Mouse (Mus musculus) erythroblast, embryonic 14.5 days (primary cell): Measurements from ENCODE around the gene Hdac5. TPM values are rescaled to one million over a fixed set of nuclear protein-coding genes. Genes with fewer than 3 reads are reported as not detected.
A peak's percentile ranks its signal among the peaks of the same experiment; 100 is the strongest.

Experiments
- H3K27me3 ChIP-seq: 2 replicates; pipeline ENCODE4 v1.6.1; 2012; ENCODE audit warnings: inconsistent platforms; ENCODE audit not compliant: control insufficient read depth
- H3K36me3 ChIP-seq: 2 replicates; pipeline ENCODE4 v1.6.1; 2012; ENCODE audit warnings: mild to moderate bottlenecking, inconsistent platforms; ENCODE audit not compliant: control insufficient read depth
- H3K4me1 ChIP-seq: 2 replicates; pipeline ENCODE4 v1.6.1; 2012; ENCODE audit warnings: inconsistent platforms; ENCODE audit not compliant: control insufficient read depth
- H3K4me3 ChIP-seq: replicated peaks from 2 replicates; pipeline ENCODE3; 2012; ENCODE audit warnings: moderate library complexity, mild to moderate bottlenecking, inconsistent platforms
- H3K9me3 ChIP-seq: 2 replicates; pipeline ENCODE4 v1.6.1; 2012; ENCODE audit warnings: low read length, inconsistent platforms, mixed read lengths; ENCODE audit not compliant: control insufficient read depth
- GATA1 ChIP-seq: IDR thresholded peaks from 2 replicates; pipeline ENCODE4 v1.6.1; 2012; ENCODE audit warnings: low read length, inconsistent platforms, mixed read lengths
- TAL1 ChIP-seq: IDR thresholded peaks from 3 replicates; pipeline ENCODE4 v1.6.1; 2012; ENCODE audit warnings: low read length, inconsistent platforms, mixed read lengths
- polyA plus RNA-seq: library from polyadenylated mRNA; stranded (reverse); fragments of >175 nt; gene quantifications from 2 replicates; pipeline ENCODE4 v1.2.3, GENCODE M21; 2012

The Hdac5 gene
- polyA plus RNA-seq, 1 experiment: 4.3 TPM

DNA sequence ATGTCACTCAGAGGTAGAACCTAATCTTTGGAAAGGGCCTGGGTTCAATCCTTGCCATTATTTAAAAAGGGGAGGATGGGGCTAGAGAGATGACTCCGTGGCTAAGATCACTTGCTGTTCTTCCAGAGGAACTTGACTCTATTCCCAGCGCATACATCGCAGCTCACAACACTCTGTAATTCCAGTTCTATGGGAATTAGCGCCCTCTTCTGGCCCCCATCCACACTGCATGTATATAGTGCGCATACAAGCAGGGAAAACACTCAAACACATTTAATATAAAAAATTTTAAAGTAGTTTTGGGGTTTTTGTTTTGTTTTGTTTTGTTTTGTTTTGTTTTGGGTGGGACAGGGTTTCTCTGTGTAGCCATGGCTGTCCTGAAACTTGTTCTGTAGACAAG is 11.9 kb upstream of the Hdac5 start:
- no peak overlapping the region for H3K4me3 ChIP-seq
- H3K27me3 ChIP-seq: peaks cover 23% of the 10 kb centered on the region
- TF ChIP-seq GATA1 (no peak), TAL1 (no peak)
- no peaks in the 10 kb centered on the region for H3K36me3 ChIP-seq
- H3K4me1 ChIP-seq: peaks cover 7% of the 10 kb centered on the region
- H3K9me3 ChIP-seq: peaks cover 2% of the 10 kb centered on the region; the same call in 1 of the 2 replicates

DNA sequence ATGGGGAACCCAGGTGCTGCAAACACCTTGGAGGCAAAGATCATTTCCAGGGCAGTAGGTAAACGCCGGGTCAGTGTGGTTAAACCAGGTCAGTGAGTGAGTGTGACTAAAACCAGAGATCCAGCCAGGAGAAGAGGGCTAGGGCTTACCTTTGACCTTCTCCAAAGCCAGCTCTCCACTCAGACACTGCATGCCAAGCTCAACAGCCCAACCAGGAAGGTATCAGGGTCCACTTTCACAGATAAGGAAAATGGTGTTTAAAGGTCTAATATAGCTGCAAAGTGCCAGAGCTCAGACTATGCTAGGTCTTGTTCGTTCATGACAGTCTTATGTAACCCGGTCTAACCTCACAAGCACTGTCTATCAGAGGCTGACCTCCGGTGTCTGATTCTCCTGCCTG is 11.3 kb upstream of the Hdac5 start:
- Histone ChIP-seq H3K9me3 (peaks cover 2% of the 10 kb centered on the region; the same call in 1 of the 2 replicates), H3K4me1 (peaks cover 7% of the 10 kb centered on the region), H3K36me3 (no peaks in the 10 kb centered on the region), H3K27me3 (peaks cover 20% of the 10 kb centered on the region), H3K4me3 (no peak overlapping the region)
- no peak for TF ChIP-seq GATA1
- no peak for TF ChIP-seq TAL1

DNA sequence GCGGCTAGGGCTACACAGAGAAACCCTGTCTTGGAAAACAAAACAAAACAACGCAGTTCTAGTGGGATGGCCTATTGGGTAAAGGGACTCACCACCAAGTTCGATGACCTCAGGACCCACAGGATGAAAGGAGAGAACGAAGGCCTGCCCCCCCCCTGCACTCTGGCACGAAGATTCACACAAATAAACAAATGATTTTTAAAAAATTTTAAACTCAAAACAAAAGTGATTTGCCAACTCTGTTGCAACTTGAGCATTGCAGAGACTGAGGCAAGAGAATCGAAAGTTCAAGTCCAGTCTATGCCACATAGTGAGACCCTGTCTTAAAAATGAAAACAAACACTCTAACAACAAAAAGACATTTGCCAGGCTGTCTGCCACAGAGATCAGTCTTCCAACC is 10.7 kb upstream of the Hdac5 start:
- Histone ChIP-seq H3K36me3 (no peaks in the 10 kb centered on the region), H3K4me3 (no peak overlapping the region), H3K4me1 (peaks cover 7% of the 10 kb centered on the region), H3K9me3 (peaks cover 2% of the 10 kb centered on the region; the same call in 1 of the 2 replicates), H3K27me3 (peaks cover 14% of the 10 kb centered on the region)
- no peak for TF ChIP-seq GATA1
- no peak for TF ChIP-seq TAL1

DNA sequence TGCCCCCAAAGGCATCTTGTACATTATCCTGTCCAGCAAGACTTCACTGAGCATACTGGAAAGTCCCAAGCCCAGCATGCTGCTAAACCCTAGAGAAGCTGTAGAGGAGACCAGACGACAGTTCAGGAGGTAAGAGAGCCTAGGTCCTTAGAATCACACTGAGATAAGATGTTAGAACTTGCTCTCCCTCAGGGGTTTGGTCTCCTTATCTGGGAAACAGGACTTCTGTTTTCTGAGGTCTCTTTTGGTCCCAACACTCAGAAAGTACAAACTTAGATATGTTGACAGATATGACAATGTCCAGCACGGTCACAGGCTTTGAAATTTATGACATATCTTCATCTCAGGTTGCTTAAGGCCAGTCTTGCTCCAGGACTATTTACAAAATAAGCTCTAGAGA is 6.1 kb upstream of the Hdac5 start:
- Histone ChIP-seq H3K9me3 (no peaks in the 10 kb centered on the region), H3K4me3 (no peak overlapping the region), H3K36me3 (no peaks in the 10 kb centered on the region), H3K27me3 (peaks cover 16% of the 10 kb centered on the region), H3K4me1 (peaks cover under 1% of the 10 kb centered on the region; the same call in 1 of the 2 replicates)
- TF ChIP-seq GATA1: no peak
- TF ChIP-seq TAL1: no peak

DNA sequence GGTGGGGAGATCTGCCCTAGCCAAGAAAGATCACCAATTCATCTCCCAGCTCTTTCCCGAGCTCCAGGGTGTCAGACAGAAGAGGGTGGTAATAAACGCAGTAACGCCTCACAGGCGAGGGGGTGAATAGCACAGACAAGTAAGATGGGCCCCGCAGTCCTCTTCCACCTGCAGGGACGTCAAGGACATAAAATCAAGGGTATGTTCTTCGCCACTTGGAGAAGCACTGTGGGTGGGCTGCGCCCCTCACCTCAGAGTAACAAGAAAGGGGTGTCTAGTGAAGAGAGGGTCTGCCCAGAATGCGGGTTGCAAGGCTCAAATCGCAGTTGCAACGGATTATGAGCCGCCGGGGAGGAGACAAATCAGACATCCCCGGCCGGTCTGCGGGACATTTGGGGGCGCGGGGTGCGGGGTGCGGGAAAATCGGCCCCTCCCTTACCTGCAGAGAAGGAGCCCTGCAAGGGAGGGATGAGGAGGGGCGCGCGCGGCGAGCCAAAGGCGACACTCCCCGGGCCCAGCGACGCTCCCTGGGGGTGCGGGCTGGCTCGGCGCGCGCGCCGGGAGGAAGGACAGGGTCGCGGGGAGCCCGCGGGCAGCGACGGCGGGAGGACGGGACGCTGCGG is 524 bp downstream of the Hdac5 start:
- peak overlapping the region; percentile 81 for H3K4me3 ChIP-seq
- TF ChIP-seq TAL1 (no peak), GATA1 (no peak)
- no peaks in the 10 kb centered on the region for H3K36me3 ChIP-seq
- peaks cover 39% of the 10 kb centered on the region for H3K4me1 ChIP-seq
- H3K27me3 ChIP-seq: peaks cover 76% of the 10 kb centered on the region
- H3K9me3 ChIP-seq: no peaks in the 10 kb centered on the region

DNA sequence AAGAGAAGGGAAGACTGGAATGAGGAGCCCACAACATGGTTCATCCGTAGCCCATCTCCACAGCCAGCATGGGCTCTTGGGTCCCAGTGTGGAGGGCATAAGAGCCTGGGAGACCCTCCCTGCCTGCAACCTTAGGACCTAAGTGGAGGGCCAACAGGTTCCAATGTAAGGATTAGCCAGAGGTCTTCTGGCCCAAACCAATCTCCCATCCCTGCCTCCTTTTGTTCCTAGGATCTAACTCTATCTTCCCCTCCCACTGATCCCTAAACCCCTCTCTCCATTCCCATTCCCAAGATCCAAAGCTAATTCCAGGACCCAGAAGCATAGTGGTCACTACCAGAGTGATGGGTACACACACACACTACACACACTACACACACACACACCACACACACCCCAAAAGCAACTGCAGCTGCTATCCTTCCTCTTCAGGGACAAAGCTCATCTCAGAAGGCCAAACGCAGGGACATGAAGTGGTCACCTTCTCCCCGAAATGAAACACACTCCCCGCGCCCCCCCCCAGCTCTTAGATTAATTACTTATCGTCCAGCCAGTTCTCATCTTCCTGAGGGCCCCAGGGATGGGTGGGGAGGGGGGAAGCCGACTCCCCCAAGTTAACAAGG is 1.2 kb downstream of the Hdac5 start:
- peak overlapping the region; percentile 81 for H3K4me3 ChIP-seq
- H3K36me3 ChIP-seq: no peaks in the 10 kb centered on the region
- no peak for TF ChIP-seq GATA1
- TF ChIP-seq TAL1: no peak
- peaks cover 80% of the 10 kb centered on the region for H3K27me3 ChIP-seq
- no peaks in the 10 kb centered on the region for H3K9me3 ChIP-seq
- H3K4me1 ChIP-seq: peaks cover 46% of the 10 kb centered on the region

DNA sequence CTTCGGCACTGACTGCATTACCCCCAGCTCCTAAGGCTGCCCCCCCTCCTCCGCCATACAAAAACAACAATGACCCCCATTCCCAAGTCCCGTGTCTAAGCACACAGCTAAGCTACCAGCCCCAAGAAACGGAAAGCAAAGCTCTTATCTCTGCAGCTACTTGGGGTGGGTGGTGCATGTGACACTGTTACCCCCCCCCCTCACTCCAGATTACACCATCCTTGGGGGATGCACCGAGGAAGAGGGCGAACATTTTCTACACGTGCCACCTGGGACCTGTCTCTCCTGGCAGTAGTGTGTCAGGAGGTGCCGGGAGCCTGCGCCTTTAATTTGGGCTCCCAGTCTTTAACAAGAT is 1.8 kb downstream of the Hdac5 start:
- Histone ChIP-seq H3K9me3 (no peaks in the 10 kb centered on the region), H3K4me1 (peaks cover 51% of the 10 kb centered on the region), H3K4me3 (peak overlapping the region; percentile 36), H3K36me3 (no peaks in the 10 kb centered on the region), H3K27me3 (peaks cover 86% of the 10 kb centered on the region)
- no peak for TF ChIP-seq TAL1

DNA sequence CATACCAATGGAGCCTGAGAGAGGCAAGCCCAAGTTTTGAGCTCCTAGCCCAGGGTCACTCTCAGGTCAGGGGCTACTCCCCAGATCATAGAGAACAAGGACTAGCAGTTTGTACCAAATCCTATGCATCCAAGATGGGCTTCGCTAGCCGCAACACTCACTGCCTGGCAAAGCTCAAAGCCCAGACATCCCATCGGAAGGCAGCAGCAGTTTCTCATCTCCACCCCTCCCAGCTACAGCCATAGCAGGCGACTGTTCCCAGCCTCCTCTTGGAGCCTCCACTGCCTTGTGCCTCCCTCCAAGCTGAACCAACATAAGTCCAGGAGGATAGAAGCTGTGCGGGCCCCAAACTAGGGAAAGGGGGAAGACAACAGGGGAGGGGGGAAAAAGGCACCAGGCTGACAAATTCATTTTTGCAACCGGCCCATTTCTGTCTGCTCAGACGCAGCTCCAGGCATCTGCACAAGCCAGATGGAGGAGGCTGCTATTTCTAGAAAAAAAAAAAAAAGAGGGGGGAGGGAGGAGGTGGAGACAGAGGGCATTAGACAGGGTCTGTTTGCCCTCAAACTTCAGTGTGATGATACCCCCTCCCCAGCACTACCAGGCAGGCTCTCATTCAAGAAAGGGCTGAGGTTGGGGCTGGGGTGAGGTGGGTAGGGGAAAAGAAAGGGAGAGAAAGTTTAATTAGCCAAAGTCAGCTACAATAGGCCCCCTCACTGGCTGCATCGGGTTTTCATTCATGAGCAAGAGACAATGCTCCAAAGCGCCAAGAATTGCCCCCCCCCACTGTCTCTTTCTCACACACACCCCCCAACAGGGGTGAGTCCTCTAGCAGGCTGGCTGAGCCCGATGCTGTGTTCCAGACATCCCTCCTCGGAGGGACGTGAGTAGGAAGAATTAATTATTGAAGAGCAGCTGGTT is 2.4 kb downstream of the Hdac5 start:
- H3K9me3 ChIP-seq: no peaks in the 10 kb centered on the region
- H3K4me1 ChIP-seq: peaks cover 51% of the 10 kb centered on the region
- TF ChIP-seq TAL1 (no peak), GATA1 (no peak)
- peak overlapping the region; percentile 36 for H3K4me3 ChIP-seq
- no peaks in the 10 kb centered on the region for H3K36me3 ChIP-seq
- peaks cover 80% of the 10 kb centered on the region for H3K27me3 ChIP-seq
